Mouse (Mus musculus): Measurements from ENCODE around the gene Aldh3b2. TPM values are rescaled to one million over a fixed set of nuclear protein-coding genes. Genes with fewer than 3 reads are reported as not detected.

The Aldh3b2 gene
- polyA plus RNA-seq, 1 experiment from 2014 or later, result 0.22 TPM

Other genes with a start within 250 kb of the Aldh3b2 start
- gene Kmt5b, start 204.9 kb upstream of the Aldh3b2 start, polyA plus RNA-seq (2015; fragmentation: Nextera tagmentation; extraction: Ambion mirVana), result 54.4 and 57.5 TPM in 2 replicates
- 52.9 TPM in 2 replicates for gene Chka, start 120.6 kb upstream of the Aldh3b2 start, polyA plus RNA-seq (2015; fragmentation: Nextera tagmentation; extraction: Ambion mirVana)
- gene Tcirg1, start 65.2 kb upstream of the Aldh3b2 start, polyA plus RNA-seq (2015; fragmentation: Nextera tagmentation; extraction: Ambion mirVana), result 15.0 and 15.8 TPM in 2 replicates
- 261 and 264 TPM in 2 replicates for gene Ndufs8, start 59.6 kb upstream of the Aldh3b2 start, polyA plus RNA-seq (2015; fragmentation: Nextera tagmentation; extraction: Ambion mirVana)
- 1.9 and 2.1 TPM in 2 replicates for gene Aldh3b1, start 42.5 kb upstream of the Aldh3b2 start, polyA plus RNA-seq (2015; fragmentation: Nextera tagmentation; extraction: Ambion mirVana)
- gene Unc93b1, start 37.1 kb upstream of the Aldh3b2 start, polyA plus RNA-seq (2015; fragmentation: Nextera tagmentation; extraction: Ambion mirVana), result 10.1 and 13.2 TPM in 2 replicates
- gene Aldh3b3, start 13.7 kb upstream of the Aldh3b2 start, polyA plus RNA-seq (2015; fragmentation: Nextera tagmentation; extraction: Ambion mirVana), result not detected in 2 replicates
- 2.3 TPM in 2 replicates for gene Acy3, start 14.2 kb downstream of the Aldh3b2 start, polyA plus RNA-seq (2015; fragmentation: Nextera tagmentation; extraction: Ambion mirVana)
- gene Tbx10, start 20.4 kb downstream of the Aldh3b2 start, polyA plus RNA-seq (2015; fragmentation: Nextera tagmentation; extraction: Ambion mirVana), result 0.32 and 1.2 TPM in 2 replicates
- gene Nudt8, start 28.3 kb downstream of the Aldh3b2 start, polyA plus RNA-seq (2015; fragmentation: Nextera tagmentation; extraction: Ambion mirVana), result 22.3 and 27.5 TPM in 2 replicates
- 5.2 and 5.3 TPM in 2 replicates for gene Gm49405, start 28.3 kb downstream of the Aldh3b2 start, polyA plus RNA-seq (2015; fragmentation: Nextera tagmentation; extraction: Ambion mirVana)
- gene Doc2g, start 31.0 kb downstream of the Aldh3b2 start, polyA plus RNA-seq (2015; fragmentation: Nextera tagmentation; extraction: Ambion mirVana), result 6.5 and 7.8 TPM in 2 replicates
- 220 and 241 TPM in 2 replicates for gene Ndufv1, start 40.5 kb downstream of the Aldh3b2 start, polyA plus RNA-seq (2015; fragmentation: Nextera tagmentation; extraction: Ambion mirVana)
- 418 and 433 TPM in 2 replicates for gene Gstp1, start 65.7 kb downstream of the Aldh3b2 start, polyA plus RNA-seq (2015; fragmentation: Nextera tagmentation; extraction: Ambion mirVana)
- gene Gstp2, start 73.7 kb downstream of the Aldh3b2 start, polyA plus RNA-seq (2015; fragmentation: Nextera tagmentation; extraction: Ambion mirVana), result 1.4 and 4.4 TPM in 2 replicates
- not detected in 2 replicates for gene Gstp3, start 87.2 kb downstream of the Aldh3b2 start, polyA plus RNA-seq (2015; fragmentation: Nextera tagmentation; extraction: Ambion mirVana)
- not detected in 2 replicates for gene Cabp2, start 109.2 kb downstream of the Aldh3b2 start, polyA plus RNA-seq (2015; fragmentation: Nextera tagmentation; extraction: Ambion mirVana)
- gene Cdk2ap2, start 124.9 kb downstream of the Aldh3b2 start, polyA plus RNA-seq (2015; fragmentation: Nextera tagmentation; extraction: Ambion mirVana), result 79.8 and 81.0 TPM in 2 replicates
- 43.3 and 48.5 TPM in 2 replicates for gene Pitpnm1, start 127.7 kb downstream of the Aldh3b2 start, polyA plus RNA-seq (2015; fragmentation: Nextera tagmentation; extraction: Ambion mirVana)
- gene Aip, start 153.5 kb downstream of the Aldh3b2 start, polyA plus RNA-seq (2015; fragmentation: Nextera tagmentation; extraction: Ambion mirVana), result 90.3 and 91.7 TPM in 2 replicates
- not detected in 2 replicates for gene Gpr152, start 167.5 kb downstream of the Aldh3b2 start, polyA plus RNA-seq (2015; fragmentation: Nextera tagmentation; extraction: Ambion mirVana)
- gene Cabp4, start 171.7 kb downstream of the Aldh3b2 start, polyA plus RNA-seq (2015; fragmentation: Nextera tagmentation; extraction: Ambion mirVana), result 0.29 and 0.30 TPM in 2 replicates
- gene Coro1b, start 176.3 kb downstream of the Aldh3b2 start, polyA plus RNA-seq (2015; fragmentation: Nextera tagmentation; extraction: Ambion mirVana), result 128 and 130 TPM in 2 replicates
- 0.47 and 0.66 TPM in 2 replicates for gene Ptprcap, start 181.3 kb downstream of the Aldh3b2 start, polyA plus RNA-seq (2015; fragmentation: Nextera tagmentation; extraction: Ambion mirVana)
- gene Rps6kb2, start 191.0 kb downstream of the Aldh3b2 start, polyA plus RNA-seq (2015; fragmentation: Nextera tagmentation; extraction: Ambion mirVana), result 61.6 and 64.3 TPM in 2 replicates
- 5.1 and 5.6 TPM in 2 replicates for gene Carns1, start 203.2 kb downstream of the Aldh3b2 start, polyA plus RNA-seq (2015; fragmentation: Nextera tagmentation; extraction: Ambion mirVana)
- 0.88 and 1.1 TPM in 2 replicates for gene Tbc1d10c, start 219.0 kb downstream of the Aldh3b2 start, polyA plus RNA-seq (2015; fragmentation: Nextera tagmentation; extraction: Ambion mirVana)
- 609 and 611 TPM in 2 replicates for gene Ppp1ca, start 219.7 kb downstream of the Aldh3b2 start, polyA plus RNA-seq (2015; fragmentation: Nextera tagmentation; extraction: Ambion mirVana)
- gene Rad9a, start 229.3 kb downstream of the Aldh3b2 start, polyA plus RNA-seq (2015; fragmentation: Nextera tagmentation; extraction: Ambion mirVana), result 20.4 and 24.6 TPM in 2 replicates
- gene Clcf1, start 241.9 kb downstream of the Aldh3b2 start, polyA plus RNA-seq (2015; fragmentation: Nextera tagmentation; extraction: Ambion mirVana), result 0.58 and 1.0 TPM in 2 replicates
- not detected in 2 replicates for gene AC109138.7, start 242.0 kb downstream of the Aldh3b2 start, polyA plus RNA-seq (2015; fragmentation: Nextera tagmentation; extraction: Ambion mirVana)

Measured in hindbrain, embryonic 13.5 days (tissue).